In genomic region chr5:135932359-135932758, GRCm38 (mm10) we compare ENCODE assay signal across 9 mouse cellular contexts. TPM values are rescaled to one million over a fixed set of nuclear protein-coding genes. Genes with fewer than 3 reads are reported as not detected.
DNase-seq lines count a peak whose midpoint lies in the region; ATAC-seq lines count a peak whose summit lies in the region.
"Had no signal": no experiment of that assay in that cellular context is flagged by ENCODE, and none has a peak within 500 bp of the region (broad histone marks: within the 10 kb centered on the region; RNA-seq: fewer than 3 reads in every experiment).

No protein-coding gene starts in this region.

- WGBS in liver, embryonic 16.5 days (ENCODE audit: insufficient replicate concordance) = 70% methylated on average over 2 of the region's 2 CpGs

- H3K9ac ChIP-seq in liver, embryonic 16.5 days (ENCODE audit: low read depth, low read length) = no peak overlapping the region; the same call in 1 of the 2 replicates

- no peak overlapping the region for H3K27ac ChIP-seq in liver, embryonic 16.5 days (ENCODE audit: low read length)

- H3K36me3 ChIP-seq in megakaryocyte, embryonic 14.5 days (replicated peaks; ENCODE audit: low read length) = peaks cover 51% of the 10 kb centered on the region
- peaks cover 19% of the 10 kb centered on the region for H3K36me3 ChIP-seq in liver, embryonic 16.5 days (ENCODE audit: control insufficient read depth, insufficient read depth)

- intact Hi-C loops in left cerebral cortex, postnatal 10 days (cut with DNase I) = no loop called here

- H3K4me1 ChIP-seq in megakaryocyte, embryonic 14.5 days = peaks cover 62% of the 10 kb centered on the region
- peaks cover 21% of the 10 kb centered on the region for H3K4me1 ChIP-seq in liver, embryonic 16.5 days (ENCODE audit: control insufficient read depth, low read depth, low read length)

- no peaks in the 10 kb centered on the region for H3K27me3 ChIP-seq in megakaryocyte, embryonic 14.5 days (replicated peaks)
- H3K27me3 ChIP-seq in liver, embryonic 16.5 days (ENCODE audit: control insufficient read depth, insufficient read depth, low read depth, low read length) = no peaks in the 10 kb centered on the region

- H3K4me3 ChIP-seq in megakaryocyte, embryonic 14.5 days (replicated peaks) = peak overlapping the region; percentile 57
- H3K4me3 ChIP-seq in liver, embryonic 16.5 days (ENCODE audit: low read depth, low read length) = no peak overlapping the region

- H3K4me2 ChIP-seq in liver, embryonic 16.5 days (ENCODE audit: low read depth, low read length) = peak overlapping the region; percentile 7; the same call in 1 of the 2 replicates

- H3K9me3 ChIP-seq in megakaryocyte, embryonic 14.5 days = no peaks in the 10 kb centered on the region
- no peaks in the 10 kb centered on the region for H3K9me3 ChIP-seq in liver, embryonic 16.5 days (replicated peaks; ENCODE audit: control insufficient read depth, low read length)

- ATAC-seq in megakaryocyte, adult 5-6 weeks (ENCODE audit: poor library complexity, severe bottlenecking) = no peak
- ATAC-seq in liver, embryonic 16.5 days (ENCODE audit: low read depth) = no peak

- peak; percentile 53 for DNase-seq in adrenal gland, adult 2 months
- no peak for DNase-seq in adrenal gland, postnatal 25 days
- no peak for DNase-seq in left cerebral cortex, postnatal 10 days (ENCODE audit: extremely low spot score in 1 of 2, low spot score in 2 of 2)
- DNase-seq in gastrocnemius, postnatal 4 days (ENCODE audit: low spot score in 2 of 2) = no peak
- DNase-seq in cerebellum, postnatal 36 days = no peak

RNA-seq across cellular contexts. Expression of gene Ywhag, which starts 2.1 kb away (rescaled TPM):
- total RNA-seq in adrenal gland, adult 2 months (2021) = 100 to 1,000 TPM; 563 to 611 TPM
- 227 and 268 TPM in 2 replicates for polyA plus RNA-seq in adrenal gland, adult 2 months (2012; rRNA removed)
- total RNA-seq in adrenal gland, postnatal 25 days (2021) = 477 and 524 TPM in 2 replicates
- polyA plus RNA-seq in megakaryocyte, embryonic 14.5 days (2012; ENCODE audit: insufficient read depth, low replicate concordance) = 121 and 148 TPM in 2 replicates
- 124 and 141 TPM in 2 replicates for total RNA-seq in megakaryocyte, adult 5-6 weeks (2015)
- total RNA-seq in megakaryocyte, adult 5-6 weeks (2017) = 72.4 and 88.1 TPM in 2 replicates
- polyA plus RNA-seq in liver, embryonic 16.5 days (2015; fragmentation: Nextera tagmentation; extraction: Ambion mirVana) = 59.2 and 60.1 TPM in 2 replicates
- total RNA-seq in left cerebral cortex, postnatal 10 days (2021) = 1,000 to 10,000 TPM; 1,621 to 1,667 TPM
- total RNA-seq in gastrocnemius, postnatal 4 days (2021) = 100 to 1,000 TPM; 340 to 349 TPM

RNA-seq across cellular contexts. Expression of gene Ssc4d, which starts 42.0 kb away (rescaled TPM):
- 1 to 10 TPM; 2.8 to 3.1 TPM for total RNA-seq in adrenal gland, adult 2 months (2021)
- 4.3 and 11.1 TPM in 2 replicates for polyA plus RNA-seq in adrenal gland, adult 2 months (2012; rRNA removed)
- total RNA-seq in adrenal gland, postnatal 25 days (2021) = 4.3 and 7.9 TPM in 2 replicates
- polyA plus RNA-seq in megakaryocyte, embryonic 14.5 days (2012; ENCODE audit: insufficient read depth, low replicate concordance) = 5.0 and 13.7 TPM in 2 replicates
- 17.1 and 19.9 TPM in 2 replicates for total RNA-seq in megakaryocyte, adult 5-6 weeks (2015)
- total RNA-seq in megakaryocyte, adult 5-6 weeks (2017) = 6.0 and 7.4 TPM in 2 replicates
- polyA plus RNA-seq in liver, embryonic 16.5 days (2015; fragmentation: Nextera tagmentation; extraction: Ambion mirVana) = 1.5 and 1.7 TPM in 2 replicates
- total RNA-seq in left cerebral cortex, postnatal 10 days (2021) = 1 to 10 TPM; 1.7 to 4.0 TPM
- total RNA-seq in gastrocnemius, postnatal 4 days (2021) = 1 to 10 TPM; 1.3 to 1.6 TPM

RNA-seq across cellular contexts. Expression of gene Hspb1, which starts 44.6 kb away (rescaled TPM):
- 100 to 1,000 TPM; 236 to 614 TPM for total RNA-seq in adrenal gland, adult 2 months (2021)
- polyA plus RNA-seq in adrenal gland, adult 2 months (2012; rRNA removed) = 309 and 678 TPM in 2 replicates
- total RNA-seq in adrenal gland, postnatal 25 days (2021) = 80.7 and 133 TPM in 2 replicates
- polyA plus RNA-seq in megakaryocyte, embryonic 14.5 days (2012; ENCODE audit: insufficient read depth, low replicate concordance) = 0.79 TPM in 1 of 2 replicates, not detected in the other
- total RNA-seq in megakaryocyte, adult 5-6 weeks (2015) = not detected in 2 replicates
- total RNA-seq in megakaryocyte, adult 5-6 weeks (2017) = not detected in 2 replicates
- 9.8 and 19.9 TPM in 2 replicates for polyA plus RNA-seq in liver, embryonic 16.5 days (2015; fragmentation: Nextera tagmentation; extraction: Ambion mirVana)
- 1 to 10 TPM; 4.3 to 4.6 TPM for total RNA-seq in left cerebral cortex, postnatal 10 days (2021)
- 100 to 1,000 TPM; 499 to 513 TPM for total RNA-seq in gastrocnemius, postnatal 4 days (2021)

RNA-seq across cellular contexts. Expression of gene Zp3, which starts 47.5 kb away (rescaled TPM):
- not detected for total RNA-seq in adrenal gland, adult 2 months (2021)
- polyA plus RNA-seq in adrenal gland, adult 2 months (2012; rRNA removed) = not detected in 2 replicates
- not detected in 2 replicates for total RNA-seq in adrenal gland, postnatal 25 days (2021)
- not detected in 2 replicates for polyA plus RNA-seq in megakaryocyte, embryonic 14.5 days (2012; ENCODE audit: insufficient read depth, low replicate concordance)
- 0.20 TPM in 1 of 2 replicates, not detected in the other for total RNA-seq in megakaryocyte, adult 5-6 weeks (2015)
- total RNA-seq in megakaryocyte, adult 5-6 weeks (2017) = not detected in 2 replicates
- 0.06 TPM in 1 of 2 replicates, not detected in the other for polyA plus RNA-seq in liver, embryonic 16.5 days (2015; fragmentation: Nextera tagmentation; extraction: Ambion mirVana)
- total RNA-seq in left cerebral cortex, postnatal 10 days (2021) = not detected
- total RNA-seq in gastrocnemius, postnatal 4 days (2021) = not detected
- polyA plus RNA-seq: erythroblast, embryonic 14.5 days had no signal

Comparison
In these comparisons a context has a peak if more than half of its experiments do, and no peak if none do; other contexts are left out.
1. RNA of gene Hspb1, which starts 44.6 kb away (total RNA-seq): 236 to 614 TPM in adrenal gland, adult 2 months, 499 to 513 TPM in gastrocnemius, postnatal 4 days and 80.7 to 133 TPM in adrenal gland, postnatal 25 days; 4.3 to 4.6 TPM in left cerebral cortex, postnatal 10 days and not detected in megakaryocyte, adult 5-6 weeks; every median in the first group is over 10 times any median in the second.